Mouse (Mus musculus) forebrain, embryonic 11.5 days (tissue): ENCODE measurements around the gene Slc30a9. TPM values are rescaled to one million over a fixed set of nuclear protein-coding genes. Genes with fewer than 3 reads are reported as not detected.

Experiments used
- ATAC-seq: fragments of 200-750 bp; cut with Nextera tagmentation; replicated peaks from 2 replicates; pipeline ENCODE4 v1.8.0; 2017; ENCODE audit warnings: moderate TSS enrichment; ENCODE audit not compliant: low FRiP score
- DNase-seq: peaks from one replicate; pipeline ENCODE4 v3.0.0-alpha.2; 2017; ENCODE audit warnings: low spot score
- H3K27ac ChIP-seq: fragments of 300-500 bp; sonication (generic); 2 replicates; pipeline ENCODE4 v1.5.1; 2014; ENCODE audit warnings: low read depth, low read length
- H3K27me3 ChIP-seq: fragments of 300-500 bp; sonication (generic); 2 replicates; pipeline ENCODE4 v1.6.1; 2014; ENCODE audit warnings: mild to moderate bottlenecking, low read length, mixed read lengths; ENCODE audit not compliant: control insufficient read depth, insufficient read depth
- H3K36me3 ChIP-seq: fragments of 300-500 bp; sonication (generic); 2 replicates; pipeline ENCODE4 v1.6.1; 2014; ENCODE audit warnings: mild to moderate bottlenecking, low read length, moderate library complexity, mixed read lengths; ENCODE audit not compliant: control insufficient read depth, insufficient read depth
- H3K4me1 ChIP-seq: fragments of 300-500 bp; sonication (generic); replicated peaks from 2 replicates; pipeline ENCODE4 v1.6.1; 2014; ENCODE audit warnings: low read length, mixed read lengths; ENCODE audit not compliant: control insufficient read depth, insufficient read depth
- H3K4me2 ChIP-seq: fragments of 300-500 bp; sonication (generic); 2 replicates; pipeline ENCODE4 v1.6.1; 2014; ENCODE audit warnings: low read depth, mild to moderate bottlenecking, low read length, moderate library complexity, mixed read lengths; ENCODE audit not compliant: severe bottlenecking
- H3K4me3 ChIP-seq: fragments of 300-500 bp; sonication (generic); 2 replicates; pipeline ENCODE4 v1.5.1; 2014; ENCODE audit warnings: low read depth, low read length
- H3K9ac ChIP-seq: fragments of 300-500 bp; sonication (generic); 2 replicates; pipeline ENCODE4 v1.6.1; 2014; ENCODE audit warnings: low read length
- H3K9me3 ChIP-seq: fragments of 300-500 bp; sonication (generic); 2 replicates; pipeline ENCODE4 v1.6.1; 2016; ENCODE audit warnings: low read length, mixed read lengths; ENCODE audit not compliant: control insufficient read depth
- WGBS: fragments of 180-500 bp; shearing (Covaris S2); extraction: QIAGEN DNeasy Blood & Tissue Kit; methylation state at CpG from one replicate; pipeline ENCODE4 v1.1.7; 2014; 5-methylcytosine and 5-hydroxymethylcytosine counted together
- polyA plus RNA-seq: library from polyadenylated mRNA; unstranded; fragments of >200 nt; fragmentation: Nextera tagmentation; extraction: Ambion mirVana; gene quantifications from 2 replicates; pipeline ENCODE4 v1.2.1, GENCODE M21; 2014

Slc30a9 gene
- polyA plus RNA-seq, 1 experiment from 2014 or later, result 131 TPM

- ATAC-seq (no peak), DNase-seq (no peak)
- Histone ChIP-seq H3K4me3 (no peak overlapping the region), H3K4me1 (0 out of 2 replicates have a peak, but pooled peaks cover 2% of the 10 kb centered on the region), H3K9me3 (no peaks in the 10 kb centered on the region), H3K4me2 (no peak overlapping the region), H3K9ac (no peak overlapping the region), H3K27me3 (no peaks in the 10 kb centered on the region), H3K36me3 (no peaks in the 10 kb centered on the region), H3K27ac (no peak overlapping the region)
- WGBS, result 81% methylated on average over 14 of the region's 14 CpGs
These were observed 90.4 kb downstream of the Slc30a9 start for GRCm38 (mm10) chr5:67397186-67397585.

- H3K4me2 ChIP-seq, result no peak overlapping the region
- DNase-seq, result peak; percentile 54
- WGBS, result 70% methylated on average over 28 of the region's 28 CpGs
- H3K4me1 ChIP-seq, result 0 out of 2 replicates have a peak, but pooled peaks cover 2% of the 10 kb centered on the region
- no peaks in the 10 kb centered on the region for H3K9me3 ChIP-seq
- H3K36me3 ChIP-seq, result no peaks in the 10 kb centered on the region
- H3K9ac ChIP-seq, result no peak overlapping the region
- no peaks in the 10 kb centered on the region for H3K27me3 ChIP-seq
- ATAC-seq, result peak; percentile 34
- no peak overlapping the region for H3K4me3 ChIP-seq
- H3K27ac ChIP-seq, result no peak overlapping the region
These were observed 93.3 kb downstream of the Slc30a9 start for GRCm38 (mm10) chr5:67399876-67400607.

DNA sequence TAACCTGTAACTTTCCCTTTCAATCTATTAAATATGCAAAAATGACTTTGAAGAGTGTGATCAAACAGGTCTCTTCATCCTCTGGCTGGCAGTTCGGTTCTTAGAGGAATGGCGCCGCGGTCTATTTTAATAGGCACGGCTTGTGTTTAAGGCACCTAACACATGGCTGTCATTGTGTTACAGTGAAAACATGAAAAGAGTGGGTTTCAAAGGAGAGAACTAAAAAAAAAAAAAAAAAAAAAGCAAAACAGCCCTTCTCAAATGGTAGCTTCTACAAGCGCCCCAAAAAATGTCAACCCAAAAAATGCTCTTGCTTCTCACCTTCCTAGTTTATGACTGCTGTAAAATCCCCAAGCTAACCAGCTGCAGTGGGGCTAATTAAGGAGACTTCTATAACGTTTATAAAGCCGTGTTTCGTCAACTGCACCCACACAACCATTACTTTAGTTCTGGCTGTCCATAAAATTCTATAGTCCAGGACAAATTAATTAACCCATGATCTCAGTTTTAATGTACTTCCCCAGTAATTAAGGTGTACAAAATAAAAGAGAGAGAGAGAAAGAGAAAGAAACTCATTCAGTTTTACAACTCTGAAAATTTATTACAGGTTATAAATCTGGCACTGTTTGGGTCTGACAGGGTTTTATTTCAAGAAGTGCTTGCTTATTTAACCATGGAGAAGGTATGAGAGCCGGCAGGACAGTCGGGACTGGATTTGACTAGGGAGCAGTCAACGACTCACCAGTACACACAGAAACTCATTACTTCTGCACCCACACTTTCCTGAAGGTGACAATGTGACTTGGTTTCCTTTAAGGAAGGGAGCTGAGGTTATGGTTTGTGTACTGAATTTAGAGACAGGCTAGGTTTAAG lies 94.1 kb downstream of the Slc30a9 start:
- no peak overlapping the region for H3K4me2 ChIP-seq
- WGBS, result 66% methylated on average over 12 of the region's 12 CpGs
- DNase-seq, result no peak

GRCm38 (mm10) chr5:67401612-67402011 lies 94.9 kb downstream of the Slc30a9 start:
- ATAC-seq (peak; percentile 49; the same call in 1 of the 2 replicates), DNase-seq (no peak)
- Histone ChIP-seq H3K9me3 (no peaks in the 10 kb centered on the region), H3K4me3 (no peak overlapping the region), H3K4me2 (no peak overlapping the region), H3K4me1 (0 out of 2 replicates have a peak, but pooled peaks cover 2% of the 10 kb centered on the region), H3K9ac (no peak overlapping the region), H3K27me3 (no peaks in the 10 kb centered on the region), H3K27ac (no peak overlapping the region), H3K36me3 (no peaks in the 10 kb centered on the region)
- WGBS, result 77% methylated on average over 9 of the region's 9 CpGs

More for the DNA sequence above, 94.1 kb downstream of the Slc30a9 start:
- H3K9ac ChIP-seq, result no peak overlapping the region
- H3K36me3 ChIP-seq, result no peaks in the 10 kb centered on the region
- H3K27me3 ChIP-seq, result no peaks in the 10 kb centered on the region
- H3K4me3 ChIP-seq, result no peak overlapping the region
- H3K4me1 ChIP-seq, result 0 out of 2 replicates have a peak, but pooled peaks cover 2% of the 10 kb centered on the region
- no peaks in the 10 kb centered on the region for H3K9me3 ChIP-seq
- H3K27ac ChIP-seq, result no peak overlapping the region
- ATAC-seq, result peak; percentile 60

GRCm38 (mm10) chr5:67404380-67404779 lies 97.6 kb downstream of the Slc30a9 start:
- 87% methylated on average over 7 of the region's 7 CpGs for WGBS
- no peak overlapping the region for H3K27ac ChIP-seq
- H3K9ac ChIP-seq, result no peak overlapping the region
- ATAC-seq (no peak), DNase-seq (no peak)
- no peaks in the 10 kb centered on the region for H3K27me3 ChIP-seq
- H3K4me3 ChIP-seq, result no peak overlapping the region
- no peak overlapping the region for H3K4me2 ChIP-seq
- no peaks in the 10 kb centered on the region for H3K36me3 ChIP-seq
- no peaks in the 10 kb centered on the region for H3K9me3 ChIP-seq
- peaks cover 2% of the 10 kb centered on the region; the same call in 1 of the 2 replicates for H3K4me1 ChIP-seq

GRCm38 (mm10) chr5:67404919-67405318 lies 98.2 kb downstream of the Slc30a9 start:
- no peaks in the 10 kb centered on the region; the same call in 1 of the 2 replicates for H3K4me1 ChIP-seq
- no peaks in the 10 kb centered on the region for H3K36me3 ChIP-seq
- no peak overlapping the region for H3K4me3 ChIP-seq
- H3K4me2 ChIP-seq, result no peak overlapping the region
- ATAC-seq, result no peak
- no peaks in the 10 kb centered on the region for H3K9me3 ChIP-seq
- no peak overlapping the region for H3K27ac ChIP-seq
- H3K27me3 ChIP-seq, result no peaks in the 10 kb centered on the region
- no peak overlapping the region for H3K9ac ChIP-seq
- 87% methylated on average over 9 of the region's 9 CpGs for WGBS
- DNase-seq, result no peak

Other genes starting within 250 kb of the Slc30a9 start
- gene Phox2b, start 207.7 kb upstream of the Slc30a9 start, polyA plus RNA-seq, result 0.08 TPM in 1 of 2 replicates, not detected in the other
- 106 and 117 TPM in 2 replicates for gene Tmem33, start 46.4 kb upstream of the Slc30a9 start, polyA plus RNA-seq
- gene Bend4, start 121.4 kb downstream of the Slc30a9 start, polyA plus RNA-seq, result 10.7 and 11.6 TPM in 2 replicates